Mouse (Mus musculus) cerebral cortex, adult 2 months (tissue): ENCODE measurements around the gene Pdcd11.

Source experiments
- WGBS: fragments of 180-500 bp; shearing (Covaris S2); methylation state at CpG from one replicate; pipeline ENCODE4 v1.1.7; 2018; 5-methylcytosine and 5-hydroxymethylcytosine counted together

The Pdcd11 gene

GRCm38 (mm10) chr19:47090550-47091156 is at the start of gene Pdcd11, which contains the start of gene Usmg5:
Gene Pdcd11 (plus strand): TSS chr19:47090768.
Gene Usmg5 (minus strand): TSS chr19:47090647.
- WGBS = under 1% methylated on average over 56 of the region's 56 CpGs

DNA sequence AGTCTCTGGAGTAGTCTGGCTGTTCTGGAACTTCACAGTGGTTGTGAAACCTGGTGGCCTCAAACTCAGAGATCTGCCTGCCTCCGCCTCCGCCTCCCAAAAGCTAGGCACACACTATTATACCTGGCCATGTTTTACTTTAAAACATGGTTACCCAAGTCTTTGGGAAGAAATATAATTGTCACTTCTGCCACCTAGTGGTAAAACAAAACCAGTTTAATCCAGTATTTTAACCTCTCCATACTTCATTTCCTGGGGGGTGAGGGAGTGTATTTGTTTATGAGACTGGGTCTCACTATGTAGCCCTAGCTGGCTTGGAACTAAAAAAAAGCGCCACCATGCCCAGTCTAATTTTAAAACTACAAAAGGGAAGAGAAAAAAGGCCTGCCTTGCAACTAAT is 47.0 kb upstream of the Pdcd11 start:
- WGBS = 77% methylated on average over 3 of the region's 3 CpGs

- WGBS = 91% methylated on average over 1 of the region's 1 CpGs
These were observed 44.2 kb upstream of the Pdcd11 start for GRCm38 (mm10) chr19:47046343-47046742.

- 91% methylated on average over 13 of the region's 13 CpGs for WGBS
These were observed 43.2 kb upstream of the Pdcd11 start for GRCm38 (mm10) chr19:47047236-47047833.

DNA sequence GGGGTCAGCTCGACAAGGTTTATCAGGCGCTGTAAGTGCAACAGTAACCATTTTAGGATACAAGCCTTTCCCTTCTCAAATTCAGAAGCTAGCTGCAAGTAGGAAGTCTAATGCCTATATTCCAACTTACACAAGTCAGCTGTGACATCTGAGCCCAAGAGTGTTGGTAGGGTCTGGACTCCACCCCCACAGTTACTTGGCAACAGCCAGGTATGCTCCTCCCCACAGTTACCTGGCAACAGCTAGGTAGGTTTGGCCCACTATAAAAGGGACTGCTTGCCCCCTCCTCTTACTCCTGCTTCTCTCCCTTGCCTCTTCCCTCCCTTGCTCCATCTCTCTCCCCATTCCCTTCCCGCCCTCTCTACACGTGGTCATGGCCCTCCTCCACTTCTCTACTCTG is 41.5 kb upstream of the Pdcd11 start:
- WGBS = 50% methylated on average over 4 of the region's 4 CpGs

GRCm38 (mm10) chr19:47049840-47050239 is 40.7 kb upstream of the Pdcd11 start:
- 6% methylated on average over 7 of the region's 7 CpGs for WGBS

DNA sequence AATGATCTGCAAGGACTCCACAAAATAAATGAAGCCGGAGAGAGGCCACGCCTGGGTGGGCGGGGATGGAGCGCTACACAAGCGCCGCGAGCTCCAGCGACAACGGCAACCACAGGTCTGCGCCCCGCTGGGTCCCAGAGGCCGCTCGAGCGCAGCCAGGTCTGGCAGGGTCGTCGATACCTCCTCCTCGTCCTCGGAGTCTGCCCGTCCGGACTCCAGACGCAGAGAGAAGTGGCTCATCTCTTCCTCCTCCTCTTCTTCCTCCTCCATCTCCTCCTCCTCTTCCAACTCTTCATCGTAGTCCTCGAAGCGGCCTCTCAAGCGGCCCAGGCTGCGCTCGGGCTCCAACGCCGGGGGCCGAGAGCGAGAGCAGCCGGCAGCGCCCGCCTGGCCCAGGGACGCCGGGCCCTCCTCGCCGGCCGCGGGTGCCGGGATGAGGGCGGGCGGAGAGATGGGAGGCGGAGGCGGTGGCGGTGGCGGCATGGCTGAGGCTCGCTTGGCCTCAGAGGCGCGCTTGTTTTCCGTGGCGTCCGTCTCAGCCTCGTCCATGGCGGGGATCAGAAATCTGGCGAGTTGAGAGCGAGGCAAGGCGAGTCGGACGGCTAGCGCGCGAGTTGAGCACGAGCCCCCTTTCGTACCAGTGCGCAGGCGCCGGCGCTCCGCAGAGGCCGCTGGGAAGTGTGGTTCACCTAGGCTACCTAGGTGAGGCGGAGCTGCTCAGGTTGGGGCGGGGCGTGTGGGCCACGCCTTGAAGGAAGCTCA is 40.1 kb upstream of the Pdcd11 start, which contains the start of gene Pcgf6:
Pcgf6 (minus strand) TSS at position 636 of the 762 bp plus-strand sequence.
- WGBS = under 1% methylated on average over 75 of the region's 75 CpGs

DNA sequence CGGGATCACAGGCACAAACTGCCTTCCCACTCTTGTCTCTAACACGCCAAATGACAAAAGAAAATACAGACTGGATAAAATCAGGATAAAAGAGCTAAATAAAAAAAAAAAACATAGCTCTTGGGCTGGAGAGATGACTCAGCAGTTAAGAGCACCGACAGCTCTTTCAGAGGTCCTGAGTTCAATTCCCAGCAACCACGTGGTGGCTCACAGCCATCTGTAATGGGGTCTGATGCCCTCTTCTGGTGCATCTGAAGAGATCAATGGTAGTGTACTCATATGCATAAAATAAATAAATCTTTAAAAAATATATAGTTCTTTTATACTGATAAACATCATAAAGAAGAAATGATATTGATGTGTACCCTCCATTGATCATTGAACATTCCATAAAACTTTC is 37.6 kb upstream of the Pdcd11 start:
- 81% methylated on average over 4 of the region's 4 CpGs for WGBS

DNA sequence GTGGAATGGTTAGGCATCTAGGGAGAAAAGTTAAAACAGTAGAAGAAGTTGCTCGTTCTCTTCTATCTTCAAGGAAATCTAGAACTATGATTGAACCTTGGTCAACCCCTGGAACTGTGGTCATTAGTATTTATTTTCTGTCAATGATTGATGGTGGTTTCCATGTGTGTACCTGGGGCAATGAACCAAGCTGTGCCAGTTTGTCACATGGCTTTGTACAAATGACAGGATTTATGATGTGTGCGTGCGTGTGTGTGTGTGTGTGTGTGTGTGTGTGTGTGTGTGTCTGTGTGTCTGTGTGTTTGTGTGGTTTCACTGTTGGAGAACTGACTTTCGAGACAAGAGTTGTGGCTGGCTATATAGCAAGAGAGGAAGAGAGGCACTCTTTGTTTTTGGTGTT is 37.1 kb upstream of the Pdcd11 start:
- 94% methylated on average over 4 of the region's 4 CpGs for WGBS

DNA sequence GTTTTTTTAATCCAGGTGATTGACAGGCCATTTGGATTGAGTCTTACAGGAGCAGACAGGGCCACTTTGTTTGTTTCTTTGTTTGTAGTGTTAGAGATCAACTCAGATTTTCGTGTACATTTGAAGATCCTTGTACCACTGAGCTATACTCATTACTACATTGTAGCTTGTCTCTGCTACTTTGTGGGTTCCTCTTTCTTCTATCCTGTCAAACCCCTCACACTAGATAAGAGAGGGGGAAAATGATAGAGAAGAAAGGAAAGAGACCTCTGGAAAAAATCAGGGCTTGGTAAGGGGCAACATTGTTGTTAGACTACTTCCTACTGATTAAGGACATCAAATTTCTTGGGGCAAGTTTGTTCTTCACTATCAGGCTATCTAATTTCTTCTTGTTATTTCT is 32.9 kb upstream of the Pdcd11 start:
- 70% methylated on average over 1 of the region's 1 CpGs for WGBS

- WGBS = 91% methylated on average over 3 of the region's 3 CpGs
These were observed 24.7 kb upstream of the Pdcd11 start for GRCm38 (mm10) chr19:47065860-47066259.

DNA sequence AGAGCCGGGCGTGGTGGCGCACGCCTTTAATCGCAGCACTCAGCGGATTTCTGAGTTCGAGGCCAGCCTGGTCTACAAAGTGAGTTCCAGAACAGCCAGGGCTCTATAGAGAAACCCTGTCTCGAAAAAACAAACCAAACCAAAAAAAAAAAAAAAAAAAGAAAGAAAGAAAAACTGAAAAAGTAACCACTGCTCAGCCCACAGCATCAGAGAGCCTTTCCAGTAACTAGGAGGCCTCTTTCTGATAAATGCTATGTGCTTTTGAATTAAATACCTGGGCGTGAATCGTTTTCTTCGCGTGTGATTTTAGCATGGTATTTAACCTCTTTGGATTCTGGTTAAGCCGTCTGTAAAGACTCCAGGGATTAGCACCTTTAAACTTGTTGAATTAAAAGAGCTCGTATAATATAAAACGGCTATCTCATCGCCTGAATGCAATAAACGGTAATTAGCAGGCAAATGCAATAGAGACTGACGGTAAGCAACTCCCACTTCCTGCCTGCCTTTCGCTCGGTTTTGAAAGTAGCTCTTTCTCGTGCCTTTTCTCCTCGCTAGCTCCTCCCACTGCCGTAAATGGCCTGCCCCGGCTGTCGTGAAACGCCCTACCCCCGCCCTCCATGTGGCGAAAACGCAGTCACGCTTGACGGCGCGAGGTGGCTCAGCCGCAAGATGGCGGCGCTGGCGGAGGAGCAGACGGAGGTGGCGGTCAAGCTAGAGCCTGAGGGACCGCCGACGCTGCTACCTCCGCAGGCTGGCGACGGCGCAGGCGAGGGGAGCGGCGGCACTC is 23.3 kb upstream of the Pdcd11 start, which contains the start of gene Taf5:
Taf5 (plus strand) TSS at position 651 of the 787 bp plus-strand sequence.
- 8% methylated on average over 49 of the region's 49 CpGs for WGBS

- WGBS = under 1% methylated on average over 66 of the region's 72 CpGs
These were observed 22.5 kb upstream of the Pdcd11 start for GRCm38 (mm10) chr19:47067924-47068611.

DNA sequence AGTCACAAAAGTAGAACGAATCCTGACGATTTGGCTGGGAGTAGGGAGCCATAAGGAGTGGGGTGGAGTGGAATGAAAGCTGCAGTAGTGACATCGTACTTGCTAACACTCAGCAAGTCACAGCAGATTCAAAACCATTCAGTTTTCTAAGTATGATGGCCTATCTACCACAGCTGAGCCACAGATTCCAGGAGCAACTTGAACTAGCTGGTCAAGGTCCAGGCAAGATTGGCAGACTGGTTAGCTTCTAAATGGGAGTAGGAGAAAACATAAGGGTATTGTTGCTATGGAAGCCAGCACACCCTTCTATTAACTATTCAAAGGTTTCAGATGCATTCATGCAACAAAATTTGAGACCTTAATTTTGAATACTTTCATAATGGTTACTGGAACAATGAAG is 2.3 kb upstream of the Pdcd11 start:
- 36% methylated on average over 3 of the region's 3 CpGs for WGBS

- under 1% methylated on average over 36 of the region's 36 CpGs for WGBS
These were observed 646 bp upstream of the Pdcd11 start for GRCm38 (mm10) chr19:47089718-47090525.

DNA sequence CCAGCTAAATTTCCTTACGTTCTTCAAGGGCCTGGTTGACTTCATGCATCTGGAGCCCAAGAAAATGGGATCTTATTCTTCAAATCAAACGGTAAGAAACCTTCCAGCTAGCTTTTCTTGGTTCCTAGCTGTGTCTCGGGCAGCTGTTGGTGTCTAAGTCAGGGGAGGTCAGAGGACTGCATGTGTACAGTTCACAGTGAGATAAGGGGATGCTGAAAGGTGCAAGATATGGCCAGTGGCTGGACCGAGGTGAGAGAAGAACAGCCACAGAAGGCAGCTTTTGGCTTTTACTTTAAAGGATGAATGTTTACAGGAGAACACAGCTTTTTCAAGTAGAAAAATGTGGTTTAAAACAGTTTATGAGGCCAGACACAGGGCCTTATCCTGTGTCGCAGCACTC is 10.5 kb downstream of the Pdcd11 start:
- 94% methylated on average over 5 of the region's 5 CpGs for WGBS

DNA sequence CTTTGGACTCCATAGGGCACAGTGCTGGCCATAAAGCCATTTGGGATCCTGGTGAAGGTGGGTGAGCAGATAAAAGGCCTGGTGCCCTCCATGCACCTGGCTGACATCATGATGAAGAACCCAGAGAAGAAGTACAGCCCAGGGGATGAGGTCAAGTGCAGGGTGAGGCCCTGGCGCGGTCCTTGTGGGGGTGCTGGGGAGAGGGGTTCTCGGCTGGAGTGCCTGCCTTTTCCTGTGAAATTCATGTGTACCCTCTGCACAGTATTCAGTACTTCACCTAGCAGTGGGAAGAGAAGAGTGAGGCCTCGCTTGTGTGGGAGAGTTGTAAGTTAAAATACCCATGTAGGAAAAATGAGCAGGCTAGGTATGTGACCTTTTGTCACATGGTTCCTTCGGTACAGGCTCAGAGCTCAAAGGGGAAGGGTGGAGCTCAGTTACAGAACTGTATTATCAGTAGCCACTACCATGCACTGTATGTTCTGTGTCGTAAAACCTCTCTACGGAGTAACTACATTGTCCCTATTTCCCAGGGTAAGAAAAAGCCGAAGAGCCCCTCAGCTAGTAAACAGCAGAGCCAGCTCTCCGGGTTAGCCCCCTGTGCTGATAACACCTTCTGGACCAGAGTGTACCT is 14.2 kb downstream of the Pdcd11 start:
- 97% methylated on average over 9 of the region's 9 CpGs for WGBS

DNA sequence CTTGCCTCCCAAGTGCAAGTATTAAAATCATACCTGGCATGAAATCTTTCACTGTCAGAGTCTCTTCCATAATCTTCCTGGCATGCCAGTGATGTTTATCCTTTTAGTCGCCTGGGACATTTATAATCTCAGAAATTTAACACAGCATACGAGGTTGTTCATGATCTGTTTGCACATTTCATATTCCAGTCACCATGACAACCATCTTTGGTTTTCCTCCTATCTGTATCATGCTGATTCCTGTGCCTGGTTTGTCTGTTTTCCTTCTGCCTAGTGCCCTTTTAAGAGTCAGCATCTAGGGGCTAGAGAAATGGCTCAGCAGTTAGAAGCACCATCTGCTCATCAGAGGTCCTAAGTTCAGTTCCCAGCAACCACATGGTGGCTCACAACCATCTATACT is 28.1 kb downstream of the Pdcd11 start:
- WGBS = 51% methylated on average over 2 of the region's 2 CpGs

DNA sequence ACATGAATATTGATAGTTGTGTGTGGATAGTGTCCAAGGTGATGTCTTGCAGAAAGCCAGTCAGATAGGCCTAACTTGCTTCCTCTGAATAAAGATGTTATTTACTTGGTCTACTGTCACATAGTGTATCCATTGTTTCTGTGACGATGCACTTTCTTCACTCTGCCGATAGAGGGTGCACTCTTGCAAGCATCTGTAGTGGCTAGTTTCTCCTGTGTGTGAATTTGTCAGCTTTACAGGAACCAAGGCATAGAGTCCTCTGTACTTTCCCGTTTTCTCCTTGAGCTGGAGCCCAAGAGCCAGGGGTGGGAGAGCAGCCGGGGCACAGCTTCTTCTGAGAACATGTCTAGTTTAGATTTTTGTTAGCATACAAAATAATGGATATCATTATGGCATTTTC is 30.5 kb downstream of the Pdcd11 start:
- 36% methylated on average over 4 of the region's 4 CpGs for WGBS

DNA sequence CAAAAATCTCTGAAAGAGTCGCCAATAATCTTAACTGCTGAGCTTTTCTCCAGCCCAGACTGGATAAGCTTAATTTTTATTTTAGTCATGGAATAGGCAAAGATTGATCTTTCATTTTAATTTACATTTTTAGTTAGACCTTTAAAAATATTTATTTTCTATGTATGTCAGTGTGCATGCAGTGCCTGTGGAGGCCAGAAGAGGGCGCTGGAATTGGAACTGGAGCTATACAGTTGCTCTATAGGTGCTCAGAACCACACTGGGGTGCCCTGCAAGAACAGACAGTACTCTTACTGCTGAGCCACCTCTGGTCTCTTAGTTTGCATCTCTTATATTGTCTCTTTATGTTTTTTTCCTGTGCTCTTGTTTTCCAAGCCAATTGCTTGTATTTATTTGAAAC is 32.2 kb downstream of the Pdcd11 start:
- 33% methylated on average over 2 of the region's 2 CpGs for WGBS
